Mouse (Mus musculus) stomach, embryonic 14.5 days (tissue): ENCODE data around the gene Hacd2. TPM values are rescaled to one million over a fixed set of nuclear protein-coding genes. Genes with fewer than 3 reads are reported as not detected.

ENCODE experiments used
- ATAC-seq: fragments of 200-750 bp; cut with Nextera tagmentation; 2 replicates; pipeline ENCODE4 v1.8.0; 2017; ENCODE audit warnings: low read depth, moderate TSS enrichment; ENCODE audit not compliant: insufficient number of reproducible peaks, insufficient read depth, low FRiP score
- H3K27ac ChIP-seq: fragments of 300-500 bp; sonication (generic); 2 replicates; pipeline ENCODE4 v1.5.1; 2014; ENCODE audit warnings: mild to moderate bottlenecking, low read length, moderate library complexity, mixed read lengths
- H3K27me3 ChIP-seq: fragments of 300-500 bp; sonication (generic); 2 replicates; pipeline ENCODE4 v1.6.1; 2014; ENCODE audit warnings: low read length, control low read depth, mixed read lengths; ENCODE audit not compliant: control insufficient read depth, insufficient read depth
- H3K36me3 ChIP-seq: fragments of 300-500 bp; sonication (generic); 2 replicates; pipeline ENCODE4 v1.6.1; 2014; ENCODE audit warnings: mild to moderate bottlenecking, control low read depth, low read length, moderate library complexity, mixed read lengths; ENCODE audit not compliant: control insufficient read depth, insufficient read depth
- H3K4me1 ChIP-seq: fragments of 300-500 bp; sonication (generic); 2 replicates; pipeline ENCODE4 v1.6.1; 2014; ENCODE audit warnings: low read length, control low read depth, mixed read lengths; ENCODE audit not compliant: control insufficient read depth, insufficient read depth
- H3K4me2 ChIP-seq: fragments of 300-500 bp; sonication (generic); replicated peaks from 2 replicates; pipeline ENCODE4 v1.6.1; 2014; ENCODE audit warnings: low read depth, low read length, control low read depth
- H3K4me3 ChIP-seq: fragments of 300-500 bp; sonication (generic); 2 replicates; pipeline ENCODE4 v1.5.1; 2014; ENCODE audit warnings: low read depth, low read length, control low read depth
- H3K9ac ChIP-seq: fragments of 300-500 bp; sonication (generic); replicated peaks from 2 replicates; pipeline ENCODE4 v1.6.1; 2014; ENCODE audit warnings: low read depth, mild to moderate bottlenecking, control low read depth, low read length, moderate library complexity, mixed read lengths
- H3K9me3 ChIP-seq: fragments of 300-500 bp; sonication (generic); 2 replicates; pipeline ENCODE4 v1.6.1; 2016; ENCODE audit warnings: low read depth, low read length, control low read depth; ENCODE audit not compliant: control insufficient read depth
- WGBS: fragments of 180-500 bp; shearing (Covaris S2); extraction: QIAGEN DNeasy Blood & Tissue Kit; methylation state at CpG from one replicate; pipeline ENCODE4 v1.1.7; 2014; 5-methylcytosine and 5-hydroxymethylcytosine counted together
- polyA plus RNA-seq: library from polyadenylated mRNA; unstranded; fragments of >200 nt; fragmentation: Nextera tagmentation; extraction: Ambion mirVana; gene quantifications from 2 replicates; pipeline ENCODE4 v1.2.1, GENCODE M21; 2014

The Hacd2 gene
- polyA plus RNA-seq, 1 experiment from 2014 or later = 47.6 TPM

DNA sequence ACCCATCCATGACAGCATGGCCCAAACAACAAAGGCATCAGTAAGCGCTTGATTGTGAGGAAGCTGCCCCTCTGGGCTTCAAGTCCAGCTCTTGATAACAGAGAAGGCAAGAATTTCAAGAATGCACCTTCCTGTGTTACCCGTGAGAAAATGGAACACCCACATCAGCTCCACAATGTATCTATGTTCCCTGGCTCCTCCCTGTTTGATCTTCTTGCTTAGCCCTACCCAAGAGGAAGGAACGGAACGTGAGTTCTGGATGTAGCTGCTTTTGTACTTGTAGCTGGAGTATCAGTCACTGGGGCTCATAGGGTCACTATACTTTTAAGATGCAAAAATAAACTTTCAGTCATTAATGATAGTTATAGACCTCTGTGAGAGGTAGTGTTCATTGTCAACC, 98.4 kb downstream of the Hacd2 start:
- H3K4me2 ChIP-seq = no peak overlapping the region
- no peaks in the 10 kb centered on the region for H3K36me3 ChIP-seq
- no peak for ATAC-seq
- H3K27me3 ChIP-seq = no peaks in the 10 kb centered on the region
- WGBS = 46% methylated on average over 4 of the region's 4 CpGs
- no peak overlapping the region for H3K9ac ChIP-seq
- no peak overlapping the region for H3K4me3 ChIP-seq
- no peaks in the 10 kb centered on the region for H3K9me3 ChIP-seq
- no peak overlapping the region for H3K27ac ChIP-seq
- H3K4me1 ChIP-seq = no peaks in the 10 kb centered on the region

DNA sequence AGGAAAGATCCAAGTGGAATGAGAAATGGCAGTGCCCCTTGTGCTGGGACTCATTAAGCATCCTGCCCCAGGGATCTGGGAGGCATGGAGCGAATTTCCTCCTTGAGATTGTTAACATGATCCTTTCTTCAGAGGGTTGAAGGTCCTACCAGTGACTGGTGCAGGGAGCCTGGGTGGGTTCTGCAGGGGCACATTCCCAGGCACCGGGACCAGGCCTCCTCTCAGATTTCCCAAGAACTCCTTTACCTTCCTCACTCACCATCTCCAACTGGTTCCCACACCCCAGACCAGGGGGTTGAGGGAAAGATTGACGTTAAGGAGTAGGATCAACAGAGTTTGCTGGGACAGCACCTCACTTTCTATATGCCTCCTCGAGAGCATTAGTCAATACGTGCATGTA, 105.0 kb downstream of the Hacd2 start:
- Histone ChIP-seq H3K4me3 (no peak overlapping the region), H3K27ac (no peak overlapping the region), H3K9ac (no peak overlapping the region), H3K9me3 (no peaks in the 10 kb centered on the region), H3K36me3 (no peaks in the 10 kb centered on the region), H3K4me2 (no peak overlapping the region), H3K27me3 (no peaks in the 10 kb centered on the region), H3K4me1 (no peaks in the 10 kb centered on the region)
- WGBS = 83% methylated on average over 5 of the region's 5 CpGs
- ATAC-seq = no peak

DNA sequence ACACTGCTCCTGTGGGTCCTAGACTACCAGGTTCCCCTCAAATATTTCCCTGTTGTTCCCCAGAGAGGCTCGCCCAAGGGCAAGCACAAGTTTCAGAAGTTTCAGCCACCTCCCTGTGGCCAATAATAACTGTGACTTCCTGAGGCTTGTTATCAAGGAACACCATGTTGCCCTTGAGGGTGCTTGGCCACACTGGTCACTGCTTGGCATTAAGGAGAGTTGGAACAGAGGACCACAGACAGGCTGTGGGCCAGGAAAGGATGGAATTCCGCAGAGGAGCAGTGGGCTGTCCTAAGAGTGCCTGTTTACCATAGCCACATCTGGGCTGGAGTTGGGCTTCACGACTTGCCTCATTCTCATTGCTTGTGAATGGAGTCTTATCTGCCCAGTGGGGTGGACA, 107.9 kb downstream of the Hacd2 start:
- H3K4me1 ChIP-seq = no peaks in the 10 kb centered on the region
- no peak overlapping the region for H3K4me2 ChIP-seq
- no peak overlapping the region for H3K9ac ChIP-seq
- H3K27me3 ChIP-seq = no peaks in the 10 kb centered on the region
- no peak for ATAC-seq
- WGBS = 75% methylated on average over 3 of the region's 3 CpGs
- H3K4me3 ChIP-seq = no peak overlapping the region
- H3K9me3 ChIP-seq = no peaks in the 10 kb centered on the region
- H3K27ac ChIP-seq = no peak overlapping the region
- H3K36me3 ChIP-seq = no peaks in the 10 kb centered on the region

DNA sequence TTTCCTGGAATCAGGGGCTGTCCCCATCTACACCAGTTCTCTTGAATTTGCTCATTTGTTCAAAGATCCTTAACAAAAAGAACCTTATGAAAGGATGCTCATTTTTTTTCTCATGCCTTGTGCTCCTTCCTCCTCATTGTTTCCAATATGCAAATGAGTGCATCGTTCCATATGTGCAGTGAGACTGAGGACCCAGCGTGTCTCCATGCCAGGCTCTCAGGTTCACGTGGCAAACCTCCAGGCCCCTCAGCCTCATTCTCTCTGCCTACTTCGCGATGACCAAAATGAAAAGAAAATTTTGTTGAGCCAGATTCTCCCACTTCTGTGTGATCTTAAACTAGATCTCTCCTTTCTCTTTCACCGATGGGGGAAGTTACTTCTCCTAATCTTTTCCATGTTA, 117.2 kb downstream of the Hacd2 start:
- H3K9me3 ChIP-seq = no peaks in the 10 kb centered on the region
- peaks cover 5% of the 10 kb centered on the region; the same call in 1 of the 2 replicates for H3K4me1 ChIP-seq
- no peaks in the 10 kb centered on the region for H3K36me3 ChIP-seq
- H3K27ac ChIP-seq = no peak overlapping the region
- H3K9ac ChIP-seq = no peak overlapping the region
- WGBS = 79% methylated on average over 6 of the region's 6 CpGs
- no peak overlapping the region for H3K4me2 ChIP-seq
- ATAC-seq = no peak
- no peaks in the 10 kb centered on the region for H3K27me3 ChIP-seq
- no peak overlapping the region for H3K4me3 ChIP-seq

DNA sequence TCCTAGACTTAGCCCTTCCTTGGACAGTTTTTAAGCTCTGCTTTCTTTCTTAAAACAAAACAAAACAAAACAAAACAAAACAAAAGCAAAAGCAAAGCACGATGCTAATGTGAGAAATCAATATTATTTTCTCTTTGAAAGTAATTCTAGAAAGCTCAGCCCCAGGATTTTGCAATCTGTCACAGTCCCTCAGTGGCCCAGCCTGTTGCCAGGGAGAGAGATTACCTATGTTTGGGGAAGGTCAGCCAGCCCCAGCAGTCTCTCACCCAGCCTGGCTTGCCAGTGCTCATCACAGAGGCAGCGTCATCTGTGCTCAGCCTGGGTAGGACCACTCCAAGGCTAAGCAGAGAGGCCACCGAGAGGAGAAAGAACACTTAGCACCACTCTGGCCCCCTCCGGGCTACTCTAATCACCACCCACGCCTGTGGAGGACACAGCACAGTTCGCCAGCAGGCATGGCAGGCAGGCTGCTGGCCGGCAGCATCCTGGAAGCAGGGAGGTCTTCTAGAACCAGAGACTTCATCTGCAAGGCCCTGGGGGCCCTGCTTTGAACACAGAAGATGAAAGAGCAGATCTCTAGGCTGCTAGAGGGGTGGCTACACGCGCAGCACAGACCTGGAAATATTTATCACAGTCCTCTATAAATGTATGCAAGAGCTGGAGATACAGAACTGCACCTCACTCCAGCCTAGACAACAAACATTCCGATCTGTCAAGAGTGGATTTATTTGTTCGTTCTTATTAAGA, 117.8 kb downstream of the Hacd2 start:
- H3K27me3 ChIP-seq = no peaks in the 10 kb centered on the region
- WGBS = 15% methylated on average over 11 of the region's 11 CpGs
- H3K27ac ChIP-seq = no peak overlapping the region
- no peak overlapping the region for H3K9ac ChIP-seq
- H3K36me3 ChIP-seq = no peaks in the 10 kb centered on the region
- H3K4me1 ChIP-seq = peaks cover 5% of the 10 kb centered on the region; the same call in 1 of the 2 replicates
- no peak overlapping the region for H3K4me3 ChIP-seq
- peak; percentile 67; the same call in 1 of the 2 replicates for ATAC-seq
- no peak overlapping the region; the same call in 1 of the 2 replicates for H3K4me2 ChIP-seq
- H3K9me3 ChIP-seq = no peaks in the 10 kb centered on the region

GRCm38 (mm10) chr16:35140620-35140975, 118.4 kb downstream of the Hacd2 start:
- Histone ChIP-seq H3K9ac (no peak overlapping the region), H3K4me3 (no peak overlapping the region), H3K4me1 (peaks cover 5% of the 10 kb centered on the region; the same call in 1 of the 2 replicates), H3K4me2 (no peak overlapping the region; the same call in 1 of the 2 replicates), H3K27ac (no peak overlapping the region), H3K27me3 (no peaks in the 10 kb centered on the region), H3K9me3 (no peaks in the 10 kb centered on the region), H3K36me3 (no peaks in the 10 kb centered on the region)
- 22% methylated on average over 9 of the region's 9 CpGs for WGBS
- 0 out of 2 replicates have a peak, but pooled peaks have one; percentile 53 for ATAC-seq

- H3K36me3 ChIP-seq = no peaks in the 10 kb centered on the region
- no peak overlapping the region for H3K4me3 ChIP-seq
- no peak overlapping the region for H3K9ac ChIP-seq
- WGBS = 80% methylated on average over 8 of the region's 8 CpGs
- no peaks in the 10 kb centered on the region for H3K9me3 ChIP-seq
- no peak overlapping the region for H3K27ac ChIP-seq
- ATAC-seq = no peak
- H3K4me2 ChIP-seq = no peak overlapping the region
- peaks cover 5% of the 10 kb centered on the region; the same call in 1 of the 2 replicates for H3K4me1 ChIP-seq
- no peaks in the 10 kb centered on the region for H3K27me3 ChIP-seq
Measured at GRCm38 (mm10) chr16:35141839-35142238, 119.6 kb downstream of the Hacd2 start.

DNA sequence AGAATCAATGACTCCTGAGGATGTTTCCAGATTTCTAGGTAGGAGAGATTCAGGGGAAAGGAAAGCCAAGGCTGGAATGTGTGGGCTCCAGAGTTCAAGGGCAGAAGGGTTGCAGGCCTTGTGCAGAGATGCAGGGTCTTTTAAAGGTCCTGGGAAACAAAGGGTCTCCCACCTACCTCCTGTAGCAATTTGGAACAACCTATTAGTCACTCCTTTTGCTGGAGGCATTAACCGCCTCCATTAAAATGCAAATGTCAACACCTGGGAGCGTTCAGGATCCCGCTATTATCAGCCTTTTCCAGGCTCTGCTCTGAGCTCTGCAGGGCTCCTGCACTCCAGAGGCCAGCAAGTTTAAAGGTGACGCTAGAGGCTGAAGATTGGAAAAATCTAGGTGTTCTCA, 123.9 kb downstream of the Hacd2 start:
- Histone ChIP-seq H3K4me3 (no peak overlapping the region), H3K4me1 (no peaks in the 10 kb centered on the region), H3K27ac (no peak overlapping the region), H3K4me2 (no peak overlapping the region), H3K9me3 (no peaks in the 10 kb centered on the region; the same call in 1 of the 2 replicates), H3K27me3 (no peaks in the 10 kb centered on the region; the same call in 1 of the 2 replicates), H3K36me3 (no peaks in the 10 kb centered on the region), H3K9ac (no peak overlapping the region)
- 26% methylated on average over 4 of the region's 4 CpGs for WGBS
- ATAC-seq = no peak
